Mouse (Mus musculus) embryonic facial prominence, embryonic 12.5 days (tissue): ENCODE data around the gene Nrd1. TPM values are rescaled to one million over a fixed set of nuclear protein-coding genes. Genes with fewer than 3 reads are reported as not detected.

Experiments used
- ATAC-seq: fragments of 200-750 bp; cut with Nextera tagmentation; 2 replicates; pipeline ENCODE4 v1.8.0; 2017; ENCODE audit not compliant: insufficient number of reproducible peaks, insufficient read depth, low FRiP score, low TSS enrichment
- H3K27ac ChIP-seq: fragments of 300-500 bp; sonication (generic); 2 replicates; pipeline ENCODE4 v1.5.1; 2016; ENCODE audit warnings: mild to moderate bottlenecking
- H3K27me3 ChIP-seq: fragments of 300-500 bp; sonication (generic); 2 replicates; pipeline ENCODE4 v1.6.1; 2016; ENCODE audit warnings: mild to moderate bottlenecking, moderate library complexity
- H3K36me3 ChIP-seq: fragments of 300-500 bp; sonication (generic); 2 replicates; pipeline ENCODE4 v1.6.1; 2016; ENCODE audit warnings: mild to moderate bottlenecking
- H3K4me1 ChIP-seq: fragments of 300-500 bp; sonication (generic); 2 replicates; pipeline ENCODE4 v1.6.1; 2016
- H3K4me2 ChIP-seq: fragments of 300-500 bp; sonication (generic); replicated peaks from 2 replicates; pipeline ENCODE4 v1.6.1; 2016; ENCODE audit warnings: mild to moderate bottlenecking, moderate library complexity
- H3K4me3 ChIP-seq: fragments of 300-500 bp; sonication (generic); 2 replicates; pipeline ENCODE4 v1.5.1; 2016; ENCODE audit warnings: mild to moderate bottlenecking
- H3K9ac ChIP-seq: fragments of 300-500 bp; sonication (generic); 2 replicates; pipeline ENCODE4 v1.6.1; 2016; ENCODE audit warnings: mild to moderate bottlenecking, moderate library complexity
- H3K9me3 ChIP-seq: fragments of 300-500 bp; sonication (generic); 2 replicates; pipeline ENCODE4 v1.6.1; 2016; ENCODE audit warnings: mild to moderate bottlenecking, moderate library complexity
- WGBS: fragments of 180-500 bp; shearing (Covaris S2); methylation state at CpG from one replicate; pipeline ENCODE4 v1.1.7; 2016; 5-methylcytosine and 5-hydroxymethylcytosine counted together
- polyA plus RNA-seq: library from polyadenylated mRNA; unstranded; fragments of >200 nt; fragmentation: Nextera tagmentation; extraction: Ambion mirVana; gene quantifications from 2 replicates; pipeline ENCODE4 v1.2.1, GENCODE M21; 2016

The Nrd1 gene
- polyA plus RNA-seq, 1 experiment from 2014 or later: 98.5 TPM

- 0 out of 2 replicates have a peak, but pooled peaks cover 3% of the 10 kb centered on the region for H3K4me1 ChIP-seq
- no peak overlapping the region for H3K4me2 ChIP-seq
- no peaks in the 10 kb centered on the region for H3K9me3 ChIP-seq
- WGBS: 80% methylated on average over 6 of the region's 6 CpGs
- no peak overlapping the region for H3K27ac ChIP-seq
- no peak overlapping the region for H3K4me3 ChIP-seq
- no peak overlapping the region for H3K9ac ChIP-seq
- no peaks in the 10 kb centered on the region for H3K27me3 ChIP-seq
- no peak for ATAC-seq
- H3K36me3 ChIP-seq: peaks cover 28% of the 10 kb centered on the region
Measured at GRCm38 (mm10) chr4:109072891-109073290, 72.4 kb downstream of the Nrd1 start.

GRCm38 (mm10) chr4:109073296-109073695 is 72.8 kb downstream of the Nrd1 start:
- Histone ChIP-seq H3K9ac (no peak overlapping the region), H3K4me2 (no peak overlapping the region), H3K36me3 (peaks cover 26% of the 10 kb centered on the region), H3K4me1 (0 out of 2 replicates have a peak, but pooled peaks cover 3% of the 10 kb centered on the region), H3K27me3 (no peaks in the 10 kb centered on the region), H3K27ac (no peak overlapping the region), H3K4me3 (no peak overlapping the region), H3K9me3 (no peaks in the 10 kb centered on the region)
- WGBS: 81% methylated on average over 3 of the region's 3 CpGs
- ATAC-seq: no peak

GRCm38 (mm10) chr4:109078941-109079340 is 78.5 kb downstream of the Nrd1 start:
- Histone ChIP-seq H3K27ac (no peak overlapping the region), H3K9ac (no peak overlapping the region), H3K9me3 (no peaks in the 10 kb centered on the region), H3K4me1 (no peaks in the 10 kb centered on the region), H3K4me3 (no peak overlapping the region), H3K27me3 (no peaks in the 10 kb centered on the region), H3K36me3 (peaks cover 33% of the 10 kb centered on the region), H3K4me2 (no peak overlapping the region)
- ATAC-seq: no peak
- 89% methylated on average over 7 of the region's 7 CpGs for WGBS

- 72% methylated on average over 3 of the region's 3 CpGs for WGBS
- no peak overlapping the region for H3K27ac ChIP-seq
- no peaks in the 10 kb centered on the region for H3K9me3 ChIP-seq
- H3K4me1 ChIP-seq: no peaks in the 10 kb centered on the region
- H3K4me3 ChIP-seq: no peak overlapping the region
- H3K9ac ChIP-seq: no peak overlapping the region
- no peaks in the 10 kb centered on the region for H3K27me3 ChIP-seq
- ATAC-seq: no peak
- H3K4me2 ChIP-seq: no peak overlapping the region
- H3K36me3 ChIP-seq: peaks cover 35% of the 10 kb centered on the region
Measured at GRCm38 (mm10) chr4:109079676-109080075, 79.2 kb downstream of the Nrd1 start.

GRCm38 (mm10) chr4:109080118-109080517 is 79.7 kb downstream of the Nrd1 start:
- Histone ChIP-seq H3K4me2 (no peak overlapping the region), H3K9me3 (no peaks in the 10 kb centered on the region), H3K27ac (no peak overlapping the region), H3K4me3 (no peak overlapping the region), H3K9ac (no peak overlapping the region), H3K27me3 (no peaks in the 10 kb centered on the region), H3K4me1 (no peaks in the 10 kb centered on the region), H3K36me3 (peaks cover 35% of the 10 kb centered on the region)
- WGBS: 72% methylated on average over 5 of the region's 5 CpGs
- no peak for ATAC-seq

- H3K4me1 ChIP-seq: no peaks in the 10 kb centered on the region
- H3K27ac ChIP-seq: no peak overlapping the region
- H3K36me3 ChIP-seq: no peaks in the 10 kb centered on the region
- H3K9me3 ChIP-seq: no peaks in the 10 kb centered on the region
- H3K27me3 ChIP-seq: no peaks in the 10 kb centered on the region
- no peak overlapping the region for H3K9ac ChIP-seq
- no peak overlapping the region for H3K4me2 ChIP-seq
- 85% methylated on average over 5 of the region's 5 CpGs for WGBS
- H3K4me3 ChIP-seq: no peak overlapping the region
- ATAC-seq: no peak
Measured at GRCm38 (mm10) chr4:109089171-109089570, 88.7 kb downstream of the Nrd1 start.

- no peaks in the 10 kb centered on the region for H3K4me1 ChIP-seq
- no peak for ATAC-seq
- H3K9me3 ChIP-seq: no peaks in the 10 kb centered on the region
- no peak overlapping the region for H3K4me3 ChIP-seq
- no peaks in the 10 kb centered on the region for H3K36me3 ChIP-seq
- no peak overlapping the region for H3K27ac ChIP-seq
- 69% methylated on average over 6 of the region's 6 CpGs for WGBS
- H3K4me2 ChIP-seq: no peak overlapping the region
- H3K27me3 ChIP-seq: no peaks in the 10 kb centered on the region
- H3K9ac ChIP-seq: no peak overlapping the region
Measured at GRCm38 (mm10) chr4:109089999-109090398, 89.5 kb downstream of the Nrd1 start.

- 82% methylated on average over 8 of the region's 8 CpGs for WGBS
- H3K4me2 ChIP-seq: no peak overlapping the region
Measured at GRCm38 (mm10) chr4:109091241-109091777, 90.9 kb downstream of the Nrd1 start.

GRCm38 (mm10) chr4:109092344-109092743 is 91.9 kb downstream of the Nrd1 start:
- Histone ChIP-seq H3K4me2 (no peak overlapping the region), H3K27ac (no peak overlapping the region), H3K4me1 (no peaks in the 10 kb centered on the region), H3K36me3 (0 out of 2 replicates have a peak, but pooled peaks cover 4% of the 10 kb centered on the region), H3K4me3 (no peak overlapping the region), H3K9ac (no peak overlapping the region), H3K9me3 (no peaks in the 10 kb centered on the region), H3K27me3 (no peaks in the 10 kb centered on the region)
- WGBS: 89% methylated on average over 5 of the region's 5 CpGs
- ATAC-seq: no peak

More at GRCm38 (mm10) chr4:109091241-109091777, 90.9 kb downstream of the Nrd1 start:
- no peak overlapping the region for H3K4me3 ChIP-seq
- H3K9me3 ChIP-seq: no peaks in the 10 kb centered on the region
- no peaks in the 10 kb centered on the region for H3K4me1 ChIP-seq
- H3K27me3 ChIP-seq: no peaks in the 10 kb centered on the region
- no peak for ATAC-seq
- no peak overlapping the region for H3K9ac ChIP-seq
- H3K36me3 ChIP-seq: no peaks in the 10 kb centered on the region
- no peak overlapping the region for H3K27ac ChIP-seq

GRCm38 (mm10) chr4:109094269-109094668 is 93.8 kb downstream of the Nrd1 start:
- Histone ChIP-seq H3K27ac (no peak overlapping the region), H3K27me3 (no peaks in the 10 kb centered on the region), H3K4me2 (no peak overlapping the region), H3K4me1 (no peaks in the 10 kb centered on the region), H3K4me3 (no peak overlapping the region), H3K36me3 (0 out of 2 replicates have a peak, but pooled peaks cover 4% of the 10 kb centered on the region), H3K9me3 (no peaks in the 10 kb centered on the region), H3K9ac (no peak overlapping the region)
- ATAC-seq: no peak
- 68% methylated on average over 2 of the region's 2 CpGs for WGBS

GRCm38 (mm10) chr4:109098861-109099260 is 98.4 kb downstream of the Nrd1 start:
- ATAC-seq: no peak
- no peaks in the 10 kb centered on the region for H3K9me3 ChIP-seq
- H3K36me3 ChIP-seq: peaks cover 10% of the 10 kb centered on the region; the same call in 1 of the 2 replicates
- no peaks in the 10 kb centered on the region for H3K27me3 ChIP-seq
- H3K4me1 ChIP-seq: no peaks in the 10 kb centered on the region
- H3K9ac ChIP-seq: no peak overlapping the region
- no peak overlapping the region for H3K4me3 ChIP-seq
- no peak overlapping the region for H3K4me2 ChIP-seq
- H3K27ac ChIP-seq: no peak overlapping the region
- 92% methylated on average over 3 of the region's 3 CpGs for WGBS

- H3K9me3 ChIP-seq: no peaks in the 10 kb centered on the region
- H3K36me3 ChIP-seq: peaks cover 6% of the 10 kb centered on the region; the same call in 1 of the 2 replicates
- no peak overlapping the region for H3K4me3 ChIP-seq
- H3K4me2 ChIP-seq: no peak overlapping the region
- H3K27me3 ChIP-seq: no peaks in the 10 kb centered on the region
- 86% methylated on average over 5 of the region's 5 CpGs for WGBS
- no peak for ATAC-seq
- no peaks in the 10 kb centered on the region for H3K4me1 ChIP-seq
- H3K9ac ChIP-seq: no peak overlapping the region
- no peak overlapping the region for H3K27ac ChIP-seq
Measured at GRCm38 (mm10) chr4:109102574-109102973, 102.1 kb downstream of the Nrd1 start.
